Mouse (Mus musculus) inflammation-experienced regulatory T-cells (primary cell): ENCODE results near the gene Gm21822. TPM values are rescaled to one million over a fixed set of nuclear protein-coding genes. Genes with fewer than 3 reads are reported as not detected.

Experiments used
- polyA plus RNA-seq, 2 experiments: library from polyadenylated mRNA; unstranded; fragments of 100-300 nt; shearing (Covaris generic); gene quantifications; one replicate each; pipeline ENCODE4 v1.2.1; 2017

The Gm21822 gene
- polyA plus RNA-seq, result not detected

GRCm38 (mm10) chrY:18654182-18654581 is at the start of gene Gm21822:
Gene Gm21822 (plus strand): TSS chrY:18654482.

